Mouse (Mus musculus) spleen, postnatal 14 days (tissue): ENCODE measurements around the gene Mettl17.
"Not testable (repeated sequence)": the region's sequence is repeated elsewhere in the genome, so short reads cannot be mapped to it uniquely, and the experiment has no call there.

ENCODE experiments used
- DNase-seq, 2 experiments: peaks; one replicate each; pipeline ENCODE4 v3.0.0; 2021 to 2022; ENCODE audit warnings: low spot score in 2 of 2

Gene Mettl17

GRCm38 (mm10) chr14:51884598-51885331, at the start of gene Mettl17:
Mettl17 (plus strand) TSS chr14:51884842.
- DNase-seq: peak; percentile 86 to 90

GRCm38 (mm10) chr14:51838480-51838879, 46.2 kb upstream of the Mettl17 start:
- not testable (repeated sequence) for DNase-seq

GRCm38 (mm10) chr14:51842250-51842649, 42.4 kb upstream of the Mettl17 start:
- DNase-seq: no peak

- DNase-seq: no peak
These were observed 41.9 kb upstream of the Mettl17 start for GRCm38 (mm10) chr14:51842781-51843180.

- DNase-seq: no peak
These were observed 40.8 kb upstream of the Mettl17 start for GRCm38 (mm10) chr14:51843882-51844281.

- DNase-seq: no peak
These were observed 38.1 kb upstream of the Mettl17 start for GRCm38 (mm10) chr14:51846566-51846965.

- DNase-seq: not testable (repeated sequence)
These were observed 33.6 kb upstream of the Mettl17 start for GRCm38 (mm10) chr14:51851006-51851405.

GRCm38 (mm10) chr14:51853399-51853798, 31.2 kb upstream of the Mettl17 start, which contains the start of gene Ear6:
Ear6 (plus strand) TSS chr14:51853699.
- no peak for DNase-seq

GRCm38 (mm10) chr14:51855280-51855679, 29.4 kb upstream of the Mettl17 start:
- not testable (repeated sequence) for DNase-seq

GRCm38 (mm10) chr14:51863603-51864002, 21.0 kb upstream of the Mettl17 start:
- not testable (repeated sequence) for DNase-seq

GRCm38 (mm10) chr14:51870756-51871155, 13.9 kb upstream of the Mettl17 start:
- DNase-seq: no peak

- no peak for DNase-seq
These were observed 12.9 kb upstream of the Mettl17 start for GRCm38 (mm10) chr14:51871741-51872140.

GRCm38 (mm10) chr14:51877517-51877916, 7.1 kb upstream of the Mettl17 start:
- no peak for DNase-seq

GRCm38 (mm10) chr14:51883527-51884030, 1.1 kb upstream of the Mettl17 start:
- peak; percentile 39 to 67 for DNase-seq

- no peak for DNase-seq
These were observed 554 bp upstream of the Mettl17 start for GRCm38 (mm10) chr14:51884031-51884544.

- no peak for DNase-seq
These were observed 1.4 kb downstream of the Mettl17 start for GRCm38 (mm10) chr14:51886051-51886450.

- DNase-seq: no peak
These were observed 5.2 kb downstream of the Mettl17 start for GRCm38 (mm10) chr14:51889833-51890232.

- no peak for DNase-seq
These were observed 7.7 kb downstream of the Mettl17 start, which contains the start of gene Slc39a2 for GRCm38 (mm10) chr14:51892191-51892939. Slc39a2 (plus strand) TSS chr14:51892889.

GRCm38 (mm10) chr14:51893094-51893794, 8.6 kb downstream of the Mettl17 start:
- no peak for DNase-seq

GRCm38 (mm10) chr14:51893809-51894208, 9.2 kb downstream of the Mettl17 start:
- no peak for DNase-seq

GRCm38 (mm10) chr14:51895071-51895470, 10.4 kb downstream of the Mettl17 start:
- DNase-seq: no peak

GRCm38 (mm10) chr14:51896019-51896418, 11.4 kb downstream of the Mettl17 start:
- no peak for DNase-seq
